Mouse (Mus musculus) liver, postnatal 0 days (tissue): ENCODE data around the gene Ehmt2.
"Not testable (repeated sequence)": the region's sequence is repeated elsewhere in the genome, so short reads cannot be mapped to it uniquely, and the experiment has no call there.

Experiments
- CTCF ChIP-seq: sonication (generic); IDR thresholded peaks from 2 replicates; pipeline ENCODE4 v1.5.1; 2016; ENCODE audit warnings: antibody characterized with exemption, low read depth
- EP300 ChIP-seq: IDR thresholded peaks from 2 replicates; pipeline ENCODE4 v1.6.1; 2016; ENCODE audit warnings: antibody characterized with exemption, low read depth, mild to moderate bottlenecking

- not testable (repeated sequence) for TF ChIP-seq CTCF, EP300
These were observed 59.0 kb downstream of the Ehmt2 start for GRCm38 (mm10) chr17:34957291-34957690.
